Mouse (Mus musculus): Measurements from ENCODE around the gene Dhx8.

Gene Dhx8

GRCm38 (mm10) chr11:101732518-101733440 lies at the start of gene Dhx8:
Gene Dhx8, plus strand, starts transcription at chr11:101732919.
- peak; percentile 97 to 98 for DNase-seq (ENCODE audit: low spot score in 2 of 2)

- DNase-seq (ENCODE audit: low spot score in 2 of 2): peak; percentile 61 to 83
These were observed 45.1 kb upstream of the Dhx8 start for GRCm38 (mm10) chr11:101687351-101688301.

GRCm38 (mm10) chr11:101689701-101690113 lies 43.0 kb upstream of the Dhx8 start:
- DNase-seq (ENCODE audit: low spot score in 2 of 2): no peak

GRCm38 (mm10) chr11:101690326-101690725 lies 42.4 kb upstream of the Dhx8 start:
- no peak for DNase-seq (ENCODE audit: low spot score in 2 of 2)

GRCm38 (mm10) chr11:101695906-101696661 lies 36.6 kb upstream of the Dhx8 start:
- peak in 1 of 2 experiments; percentile 31 for DNase-seq (ENCODE audit: low spot score in 2 of 2)

GRCm38 (mm10) chr11:101697156-101697861 lies 35.4 kb upstream of the Dhx8 start:
- DNase-seq (ENCODE audit: low spot score in 2 of 2): no peak

- DNase-seq (ENCODE audit: low spot score in 2 of 2): no peak
These were observed 34.6 kb upstream of the Dhx8 start for GRCm38 (mm10) chr11:101698114-101698513.

- DNase-seq (ENCODE audit: low spot score in 2 of 2): no peak
These were observed 33.2 kb upstream of the Dhx8 start for GRCm38 (mm10) chr11:101699556-101699955.

GRCm38 (mm10) chr11:101699991-101700390 lies 32.7 kb upstream of the Dhx8 start:
- no peak for DNase-seq (ENCODE audit: low spot score in 2 of 2)

- peak; percentile 53 to 72 for DNase-seq (ENCODE audit: low spot score in 2 of 2)
These were observed 32.3 kb upstream of the Dhx8 start for GRCm38 (mm10) chr11:101700446-101700845.

- no peak for DNase-seq (ENCODE audit: low spot score in 2 of 2)
These were observed 28.6 kb upstream of the Dhx8 start for GRCm38 (mm10) chr11:101704081-101704480.

GRCm38 (mm10) chr11:101706764-101707448 lies 25.8 kb upstream of the Dhx8 start:
- DNase-seq (ENCODE audit: low spot score in 2 of 2): no peak

- DNase-seq (ENCODE audit: low spot score in 2 of 2): no peak
These were observed 24.2 kb upstream of the Dhx8 start for GRCm38 (mm10) chr11:101708482-101708881.

GRCm38 (mm10) chr11:101712811-101713210 lies 19.9 kb upstream of the Dhx8 start:
- DNase-seq (ENCODE audit: low spot score in 2 of 2): no peak

GRCm38 (mm10) chr11:101714012-101714411 lies 18.7 kb upstream of the Dhx8 start:
- DNase-seq (ENCODE audit: low spot score in 2 of 2): no peak

GRCm38 (mm10) chr11:101718324-101718723 lies 14.4 kb upstream of the Dhx8 start:
- no peak for DNase-seq (ENCODE audit: low spot score in 2 of 2)

GRCm38 (mm10) chr11:101719986-101720520 lies 12.7 kb upstream of the Dhx8 start:
- no peak for DNase-seq (ENCODE audit: low spot score in 2 of 2)

- no peak for DNase-seq (ENCODE audit: low spot score in 2 of 2)
These were observed 7.7 kb upstream of the Dhx8 start for GRCm38 (mm10) chr11:101725043-101725442.

GRCm38 (mm10) chr11:101726765-101727164 lies 6.0 kb upstream of the Dhx8 start:
- DNase-seq (ENCODE audit: low spot score in 2 of 2): no peak

GRCm38 (mm10) chr11:101729308-101729707 lies 3.4 kb upstream of the Dhx8 start:
- no peak for DNase-seq (ENCODE audit: low spot score in 2 of 2)

Measured in urinary bladder, postnatal 36 days (tissue).